Mouse (Mus musculus): ENCODE results near the gene Pigr.

DNA sequence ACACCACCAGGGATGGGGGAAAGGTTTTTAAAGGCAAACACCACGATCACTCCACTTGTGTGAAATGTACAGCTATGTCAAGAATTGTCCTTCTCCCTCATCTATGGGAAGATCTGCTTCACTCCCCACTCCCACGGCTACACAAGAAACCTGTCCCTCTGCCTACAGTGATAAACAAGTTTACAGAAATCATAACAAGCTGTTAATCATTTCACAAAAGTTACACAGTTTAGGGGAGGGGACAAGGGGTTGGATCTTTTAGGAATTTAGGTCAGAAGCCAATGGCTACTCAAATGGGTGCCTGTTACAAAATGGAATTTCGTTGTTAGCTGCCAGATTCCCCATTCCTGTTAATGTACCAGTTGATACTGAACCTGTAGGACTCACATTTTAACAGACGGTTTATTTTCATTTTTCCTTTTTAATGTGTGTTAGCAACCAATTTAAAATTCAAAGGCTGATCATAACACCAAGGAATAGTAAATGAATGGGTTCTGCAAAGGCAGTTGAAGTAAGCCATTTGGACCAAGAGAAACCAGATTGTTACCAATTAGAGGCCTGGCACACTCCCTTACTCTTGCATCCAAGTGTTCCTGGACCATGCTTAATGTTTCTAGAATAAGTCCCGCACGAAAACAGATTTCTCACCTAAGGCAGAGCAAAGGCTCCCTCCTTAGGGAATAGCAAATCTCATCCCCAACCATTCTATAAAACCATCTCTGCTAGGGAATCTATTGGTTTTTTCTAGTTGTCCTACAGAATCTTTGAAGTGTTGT lies 8.9 kb downstream of the Pigr start:
- TF ChIP-seq POLR2A (IDR thresholded peaks at IDR 0.05; ENCODE audit: insufficient read length, low read depth) (no peak), MAX (IDR thresholded peaks at IDR 0.05; ENCODE audit: low read depth) (no peak)

Measured in myocyte (in vitro differentiated cells).